Mouse (Mus musculus) thymus, adult 2 months (tissue): ENCODE measurements around the gene Ssc4d. TPM values are rescaled to one million over a fixed set of nuclear protein-coding genes. Genes with fewer than 3 reads are reported as not detected.

Experiments used
- DNase-seq: peaks from one replicate; pipeline ENCODE4 v3.0.0; 2021
- H3K27ac ChIP-seq: fragments of 200-500 bp; 2 replicates; pipeline ENCODE4 v1.5.1; 2012; ENCODE audit warnings: low read length, control low read depth; ENCODE audit not compliant: control insufficient read depth, insufficient read depth
- H3K27me3 ChIP-seq: fragments of 200-500 bp; 2 replicates; pipeline ENCODE4 v1.6.1; 2012; ENCODE audit warnings: mild to moderate bottlenecking, low read length, moderate library complexity, mixed read lengths; ENCODE audit not compliant: control insufficient read depth, insufficient read depth
- H3K36me3 ChIP-seq: fragments of 200-500 bp; 2 replicates; pipeline ENCODE4 v1.6.1; 2012; ENCODE audit warnings: mild to moderate bottlenecking, low read length, moderate library complexity; ENCODE audit not compliant: control insufficient read depth, insufficient read depth
- H3K4me1 ChIP-seq: fragments of 200-500 bp; replicated peaks from 2 replicates; pipeline ENCODE4 v1.6.1; 2012; ENCODE audit warnings: low read length; ENCODE audit not compliant: control insufficient read depth, insufficient read depth
- H3K4me3 ChIP-seq: fragments of 200-500 bp; 2 replicates; pipeline ENCODE4 v1.5.1; 2012; ENCODE audit warnings: mild to moderate bottlenecking, low read length, control low read depth, moderate library complexity; ENCODE audit not compliant: control insufficient read depth, insufficient read depth
- CTCF ChIP-seq: fragments of 200-500 bp; IDR thresholded peaks from 2 replicates; pipeline ENCODE4 v1.5.1; 2012; ENCODE audit warnings: mild to moderate bottlenecking, control low read depth, low read length, moderate library complexity, borderline replicate concordance; ENCODE audit not compliant: control insufficient read depth, poor library complexity, insufficient read depth; ENCODE audit errors: extremely low read depth
- POLR2A ChIP-seq: fragments of 200-500 bp; IDR thresholded peaks from 2 replicates; pipeline ENCODE4 v1.6.1; 2012; ENCODE audit warnings: mild to moderate bottlenecking, low read length, control low read depth, moderate library complexity; ENCODE audit not compliant: control insufficient read depth, poor library complexity, insufficient read depth; ENCODE audit errors: extremely low read depth
- WGBS: fragments of 180-500 bp; shearing (Covaris S2); methylation state at CpG from one replicate; pipeline ENCODE4 v1.1.7; 2018; 5-methylcytosine and 5-hydroxymethylcytosine counted together
- polyA plus RNA-seq: library from polyadenylated mRNA; depleted of rRNA; stranded (reverse); fragments of >200 nt; gene quantifications from 2 replicates; pipeline ENCODE4 v1.2.3, GENCODE M21; 2012; rRNA removed

Ssc4d gene
- polyA plus RNA-seq, 1 experiment, result 3.9 TPM

- Histone ChIP-seq H3K27me3 (no peaks in the 10 kb centered on the region), H3K36me3 (peaks cover 4% of the 10 kb centered on the region), H3K4me1 (peaks cover 13% of the 10 kb centered on the region), H3K27ac (no peak overlapping the region), H3K4me3 (no peak overlapping the region)
- no peak for DNase-seq
- TF ChIP-seq CTCF (no peak), POLR2A (no peak)
- 98% methylated on average over 3 of the region's 3 CpGs for WGBS
Measured at GRCm38 (mm10) chr5:135916601-135917000, 57.7 kb downstream of the Ssc4d start.

GRCm38 (mm10) chr5:135916051-135916565 is 58.2 kb downstream of the Ssc4d start:
- TF ChIP-seq POLR2A (no peak), CTCF (no peak)
- H3K27ac ChIP-seq, result no peak overlapping the region
- H3K36me3 ChIP-seq, result peaks cover 5% of the 10 kb centered on the region
- 96% methylated on average over 6 of the region's 6 CpGs for WGBS
- H3K4me3 ChIP-seq, result no peak overlapping the region
- H3K4me1 ChIP-seq, result peaks cover 13% of the 10 kb centered on the region
- DNase-seq, result no peak
- no peaks in the 10 kb centered on the region for H3K27me3 ChIP-seq

GRCm38 (mm10) chr5:135914156-135914555 is 60.2 kb downstream of the Ssc4d start:
- DNase-seq, result no peak
- Histone ChIP-seq H3K27me3 (no peaks in the 10 kb centered on the region), H3K4me3 (no peak overlapping the region), H3K27ac (no peak overlapping the region), H3K36me3 (peaks cover 18% of the 10 kb centered on the region), H3K4me1 (peaks cover 13% of the 10 kb centered on the region)
- WGBS, result 82% methylated on average over 6 of the region's 6 CpGs
- no peak for TF ChIP-seq CTCF
- no peak for TF ChIP-seq POLR2A

- Histone ChIP-seq H3K27ac (peak overlapping the region; percentile 15; the same call in 1 of the 2 replicates), H3K4me1 (peaks cover 13% of the 10 kb centered on the region), H3K4me3 (no peak overlapping the region), H3K27me3 (no peaks in the 10 kb centered on the region), H3K36me3 (peaks cover 22% of the 10 kb centered on the region)
- TF ChIP-seq POLR2A, result no peak
- TF ChIP-seq CTCF, result no peak
- DNase-seq, result no peak
- WGBS, result 49% methylated on average over 5 of the region's 5 CpGs
Measured at GRCm38 (mm10) chr5:135913201-135913600, 61.1 kb downstream of the Ssc4d start.

GRCm38 (mm10) chr5:135911633-135912220 is 62.6 kb downstream of the Ssc4d start:
- no peak overlapping the region for H3K27ac ChIP-seq
- WGBS, result 88% methylated on average over 11 of the region's 11 CpGs
- H3K4me3 ChIP-seq, result no peak overlapping the region
- no peak for DNase-seq
- TF ChIP-seq CTCF (no peak), POLR2A (no peak)
- peaks cover 22% of the 10 kb centered on the region for H3K36me3 ChIP-seq
- H3K4me1 ChIP-seq, result peaks cover 13% of the 10 kb centered on the region
- H3K27me3 ChIP-seq, result no peaks in the 10 kb centered on the region

GRCm38 (mm10) chr5:135910813-135911212 is 63.5 kb downstream of the Ssc4d start:
- H3K4me1 ChIP-seq, result peaks cover 13% of the 10 kb centered on the region
- no peak overlapping the region for H3K27ac ChIP-seq
- TF ChIP-seq POLR2A (no peak), CTCF (no peak)
- H3K4me3 ChIP-seq, result no peak overlapping the region
- H3K27me3 ChIP-seq, result no peaks in the 10 kb centered on the region
- peaks cover 22% of the 10 kb centered on the region for H3K36me3 ChIP-seq
- DNase-seq, result no peak
- WGBS, result 96% methylated on average over 25 of the region's 25 CpGs

Other genes starting within 250 kb of the Ssc4d start
- 31.0 and 37.7 TPM in 2 replicates for gene Tmem120a, start 230.1 kb downstream of the Ssc4d start, polyA plus RNA-seq
- gene Styxl1, start 196.1 kb downstream of the Ssc4d start, polyA plus RNA-seq, result 0.33 and 0.57 TPM in 2 replicates
- 619 and 638 TPM in 2 replicates for gene Mdh2, start 196.1 kb downstream of the Ssc4d start, polyA plus RNA-seq
- 0.06 and 0.28 TPM in 2 replicates for gene Srrm3, start 167.6 kb downstream of the Ssc4d start, polyA plus RNA-seq
- 73.6 and 96.8 TPM in 2 replicates for gene Hspb1, start 86.6 kb downstream of the Ssc4d start, polyA plus RNA-seq
- 56.5 and 73.5 TPM in 2 replicates for gene Ywhag, start 39.9 kb downstream of the Ssc4d start, polyA plus RNA-seq
- 0.52 and 1.1 TPM in 2 replicates for gene Zp3, start 5.6 kb upstream of the Ssc4d start, polyA plus RNA-seq
- gene Dtx2, start 20.3 kb upstream of the Ssc4d start, polyA plus RNA-seq, result 75.3 and 78.8 TPM in 2 replicates
- gene Upk3b, start 64.0 kb upstream of the Ssc4d start, polyA plus RNA-seq, result 6.1 and 16.1 TPM in 2 replicates
- gene Upk3bl, start 80.0 kb upstream of the Ssc4d start, polyA plus RNA-seq, result 0.64 and 1.3 TPM in 2 replicates
- gene Rasa4, start 109.4 kb upstream of the Ssc4d start, polyA plus RNA-seq, result 30.9 and 37.5 TPM in 2 replicates
- gene Polr2j, start 142.1 kb upstream of the Ssc4d start, polyA plus RNA-seq, result 81.9 and 89.4 TPM in 2 replicates
- 136 and 138 TPM in 2 replicates for gene Lrwd1, start 161.5 kb upstream of the Ssc4d start, polyA plus RNA-seq
- gene Alkbh4, start 161.6 kb upstream of the Ssc4d start, polyA plus RNA-seq, result 54.2 and 55.2 TPM in 2 replicates
- 276 and 292 TPM in 2 replicates for gene Orai2, start 196.2 kb upstream of the Ssc4d start, polyA plus RNA-seq
- gene Prkrip1, start 224.4 kb upstream of the Ssc4d start, polyA plus RNA-seq, result 15.9 and 20.7 TPM in 2 replicates